16 mouse cellular contexts compared by ENCODE assay signal in genomic region chr6:85218684-85219445, GRCm38 (mm10). TPM values are rescaled to one million over a fixed set of nuclear protein-coding genes. Genes with fewer than 3 reads are reported as not detected.
DNase-seq lines count a peak whose midpoint lies in the region; ATAC-seq and TF ChIP-seq lines count a peak whose summit lies in the region.
"Had no signal": no experiment of that assay in that cellular context is flagged by ENCODE, and none has a peak within 500 bp of the region (broad histone marks: within the 10 kb centered on the region; RNA-seq: fewer than 3 reads in every experiment).

No protein-coding gene starts in this region.

- peak; percentile 52; the same call in 1 of the 2 replicates for ATAC-seq in lung, embryonic 14.5 days (ENCODE audit: insufficient read depth)
- peak; percentile 60 for ATAC-seq in forebrain, embryonic 15.5 days (replicated peaks)
- ATAC-seq in midbrain, embryonic 13.5 days: peak; percentile 45

- no peak overlapping the region for H3K4me3 ChIP-seq in lung, embryonic 14.5 days (ENCODE audit: low read depth, low read length)
- H3K4me3 ChIP-seq in forebrain, embryonic 15.5 days: no peak overlapping the region
- H3K4me3 ChIP-seq in midbrain, embryonic 13.5 days (replicated peaks): no peak overlapping the region
- no peak overlapping the region for H3K4me3 ChIP-seq in lung, adult 2 months (replicated peaks; ENCODE audit: extremely low read depth, low read depth, low read length)
- H3K4me3 ChIP-seq: heart, embryonic 13.5 days had no signal

- no peak overlapping the region for H3K9ac ChIP-seq in lung, embryonic 14.5 days
- no peak overlapping the region for H3K9ac ChIP-seq in forebrain, embryonic 15.5 days (replicated peaks)
- H3K9ac ChIP-seq in midbrain, embryonic 13.5 days (replicated peaks): no peak overlapping the region
- H3K9ac ChIP-seq: heart, embryonic 13.5 days; liver, embryonic 14.5 days had no signal

- peak; percentile 22 for DNase-seq in adrenal gland, adult 8-10 months
- no peak for DNase-seq in adrenal gland, adult 18-20 months (ENCODE audit: low spot score in 2 of 2)
- DNase-seq in lung, embryonic 14.5 days: no peak
- no peak for DNase-seq in lung, postnatal 36 days
- no peak for DNase-seq in lung, postnatal 25 days (ENCODE audit: low spot score)
- no peak for DNase-seq in lung, adult 2 months
- DNase-seq: cerebellum, postnatal 36 days; kidney, adult 11 months had no signal

- WGBS in lung, embryonic 14.5 days: 38% methylated on average over 5 of the region's 5 CpGs
- WGBS in forebrain, embryonic 15.5 days: 29% methylated on average over 5 of the region's 5 CpGs
- WGBS in midbrain, embryonic 13.5 days: 30% methylated on average over 5 of the region's 5 CpGs
- WGBS in lung, adult 2 months: 57% methylated on average over 5 of the region's 5 CpGs

- H3K27me3 ChIP-seq in lung, embryonic 14.5 days (ENCODE audit: insufficient read depth, low read length): no peaks in the 10 kb centered on the region
- no peaks in the 10 kb centered on the region for H3K27me3 ChIP-seq in forebrain, embryonic 15.5 days
- H3K27me3 ChIP-seq in midbrain, embryonic 13.5 days: no peaks in the 10 kb centered on the region

- H3K4me1 ChIP-seq in lung, embryonic 14.5 days (ENCODE audit: insufficient read depth): peaks cover 3% of the 10 kb centered on the region; the same call in 1 of the 2 replicates
- peaks cover 59% of the 10 kb centered on the region for H3K4me1 ChIP-seq in forebrain, embryonic 15.5 days
- H3K4me1 ChIP-seq in midbrain, embryonic 13.5 days (replicated peaks): peaks cover 17% of the 10 kb centered on the region
- no peaks in the 10 kb centered on the region for H3K4me1 ChIP-seq in lung, adult 2 months (ENCODE audit: control insufficient read depth, insufficient read depth, low read length)

- no peak for TF ChIP-seq POLR2A in lung, adult 2 months (IDR thresholded peaks at IDR 0.05; ENCODE audit: borderline replicate concordance, extremely low read depth, low read depth, low read length)

- H3K36me3 ChIP-seq in lung, embryonic 14.5 days (ENCODE audit: insufficient read depth): no peaks in the 10 kb centered on the region
- H3K36me3 ChIP-seq in forebrain, embryonic 15.5 days: no peaks in the 10 kb centered on the region
- H3K36me3 ChIP-seq in midbrain, embryonic 13.5 days: no peaks in the 10 kb centered on the region
- H3K36me3 ChIP-seq: heart, embryonic 13.5 days had no signal

- TF ChIP-seq CTCF in lung, embryonic 14.5 days (IDR thresholded peaks at IDR 0.05; ENCODE audit: low read depth): no peak
- no peak for TF ChIP-seq CTCF in lung, adult 2 months (IDR thresholded peaks at IDR 0.05; ENCODE audit: insufficient read depth, low read length)

- H3K4me2 ChIP-seq in lung, embryonic 14.5 days: no peak overlapping the region
- H3K4me2 ChIP-seq in forebrain, embryonic 15.5 days (replicated peaks): no peak overlapping the region
- H3K4me2 ChIP-seq in midbrain, embryonic 13.5 days (replicated peaks): no peak overlapping the region
- H3K4me2 ChIP-seq: heart, embryonic 13.5 days had no signal

- no peaks in the 10 kb centered on the region for H3K9me3 ChIP-seq in lung, embryonic 14.5 days (ENCODE audit: low read depth, low read length)
- no peaks in the 10 kb centered on the region for H3K9me3 ChIP-seq in forebrain, embryonic 15.5 days
- H3K9me3 ChIP-seq in midbrain, embryonic 13.5 days: no peaks in the 10 kb centered on the region
- H3K9me3 ChIP-seq: heart, embryonic 13.5 days had no signal

- H3K27ac ChIP-seq in lung, embryonic 14.5 days (ENCODE audit: low read depth): no peak overlapping the region
- peak overlapping the region; percentile 93 for H3K27ac ChIP-seq in forebrain, embryonic 15.5 days (replicated peaks)
- H3K27ac ChIP-seq in midbrain, embryonic 13.5 days: no peak overlapping the region
- H3K27ac ChIP-seq: heart, embryonic 13.5 days; liver, embryonic 14.5 days had no signal

RNA-seq across cellular contexts. Expression of gene Emx1, which starts 31.6 kb away (rescaled TPM):
- not detected for total RNA-seq in adrenal gland, adult 8-10 months (2022)
- not detected for total RNA-seq in adrenal gland, adult 18-20 months (2021)
- 0.23 TPM in 1 of 2 replicates, not detected in the other for polyA plus RNA-seq in lung, embryonic 14.5 days (2014; fragmentation: Nextera tagmentation; extraction: Ambion mirVana)
- 68.9 and 78.8 TPM in 2 replicates for polyA plus RNA-seq in forebrain, embryonic 15.5 days (2015; fragmentation: Nextera tagmentation; extraction: Ambion mirVana)
- polyA plus RNA-seq in midbrain, embryonic 13.5 days (2015; fragmentation: Nextera tagmentation; extraction: Ambion mirVana): 1.8 and 7.2 TPM in 2 replicates
- polyA plus RNA-seq in lung, adult 2 months (2012; rRNA removed): not detected in 2 replicates
- total RNA-seq: gastrocnemius, adult 18-20 months; megakaryocyte-erythroid progenitor cell, adult 5-6 weeks had no signal
- polyA plus RNA-seq: heart, embryonic 13.5 days; spleen, adult 2 months; thymus, postnatal 0 days had no signal
